Mouse (Mus musculus) gastrocnemius, postnatal 14 days (tissue): ENCODE results near the gene Sun2. TPM values are rescaled to one million over a fixed set of nuclear protein-coding genes. Genes with fewer than 3 reads are reported as not detected.

ENCODE experiments used
- DNase-seq: peaks from one replicate; pipeline ENCODE4 v3.0.0; 2021; ENCODE audit warnings: mixed read lengths
- intact Hi-C: fragments of 180-260 bp; cut with DNase I; formaldehyde crosslinking; loops from one replicate; pipeline ENCODE4 v1.15.1; 2025; ENCODE audit warnings: low total_unique reads
- total RNA-seq, 2 experiments: library from RNA; stranded (reverse); gene quantifications; 2 replicates each; pipeline ENCODE4 v1.2.3; 2021

Gene Sun2
- total RNA-seq, 2 experiments from 2014 or later = 62.3 to 81.4 TPM

DNA sequence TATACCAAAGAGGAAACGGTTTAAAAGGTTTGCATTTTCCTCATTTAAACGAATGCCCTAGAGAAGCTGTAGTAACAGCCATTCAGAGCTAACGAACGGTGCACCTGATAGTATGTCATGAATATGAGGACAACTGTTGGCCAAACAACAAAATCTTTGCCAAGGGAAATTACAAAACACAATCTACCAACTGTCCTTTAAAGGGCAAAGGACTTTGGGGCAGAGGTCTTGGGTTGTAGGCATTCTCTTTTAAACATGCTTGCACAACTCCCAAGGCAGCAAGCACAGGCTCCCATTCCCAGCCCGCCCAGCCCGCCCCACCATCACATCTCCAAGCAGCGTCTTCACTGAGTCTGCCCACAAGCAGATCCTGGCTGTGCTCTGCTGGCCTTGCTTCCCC, 10.8 kb downstream of the Sun2 start:
- intact Hi-C loops = no loop called here
- no peak for DNase-seq

DNA sequence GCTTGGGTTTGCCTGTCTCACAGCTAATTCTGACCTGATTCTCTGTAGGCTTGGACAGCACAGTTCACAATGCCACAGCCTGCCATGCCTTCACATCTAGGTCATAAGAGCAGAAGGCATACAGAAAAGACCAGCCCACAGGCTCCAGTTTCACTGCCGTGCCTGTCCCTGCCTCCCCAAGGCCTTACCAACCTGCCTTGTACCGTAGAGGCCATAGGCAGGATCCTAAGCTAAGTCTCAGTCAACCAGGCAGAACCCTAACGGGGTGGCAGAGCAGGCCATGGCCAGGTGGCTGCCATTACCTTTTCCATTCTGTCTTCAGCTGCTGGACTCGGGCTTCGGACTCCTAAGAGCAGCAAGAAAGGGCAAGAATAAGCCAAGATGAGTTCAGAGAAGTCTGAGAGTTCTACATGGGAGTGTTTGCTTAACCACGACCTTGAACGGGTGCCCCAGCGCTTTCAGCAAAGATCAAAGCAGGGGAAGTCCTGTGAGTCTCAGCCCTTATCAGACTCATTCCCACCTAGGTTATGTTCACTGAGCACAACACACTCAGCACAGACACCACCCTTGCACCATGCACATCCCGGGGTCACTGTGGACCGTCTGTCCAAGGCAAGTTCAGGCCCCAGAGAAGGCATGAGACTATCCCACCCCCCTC, 13.5 kb downstream of the Sun2 start:
- intact Hi-C loops = no loop called here

DNA sequence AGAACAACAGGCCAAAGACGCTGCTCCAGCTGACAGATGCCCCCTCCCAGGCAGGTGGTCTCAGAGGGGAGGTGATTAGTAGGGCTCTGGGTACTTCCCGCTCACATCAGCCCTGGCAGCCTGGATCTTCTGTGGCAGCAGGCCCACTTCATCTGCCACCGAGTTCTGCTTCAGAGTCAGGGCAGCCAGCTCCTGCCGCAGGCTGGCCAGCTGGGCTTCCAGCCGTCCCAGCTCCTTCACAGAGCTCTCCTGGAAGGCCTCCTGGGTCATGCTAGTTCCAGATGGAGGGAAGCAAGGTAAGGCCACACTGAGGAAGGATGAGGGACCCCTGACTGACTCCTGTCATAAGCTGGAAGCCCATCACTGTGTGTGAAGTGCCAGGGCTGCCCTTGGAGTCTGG, 14.0 kb downstream of the Sun2 start:
- intact Hi-C loops = no loop called here
- no peak for DNase-seq

More for the DNA sequence above, 13.5 kb downstream of the Sun2 start:
- no peak for DNase-seq

DNA sequence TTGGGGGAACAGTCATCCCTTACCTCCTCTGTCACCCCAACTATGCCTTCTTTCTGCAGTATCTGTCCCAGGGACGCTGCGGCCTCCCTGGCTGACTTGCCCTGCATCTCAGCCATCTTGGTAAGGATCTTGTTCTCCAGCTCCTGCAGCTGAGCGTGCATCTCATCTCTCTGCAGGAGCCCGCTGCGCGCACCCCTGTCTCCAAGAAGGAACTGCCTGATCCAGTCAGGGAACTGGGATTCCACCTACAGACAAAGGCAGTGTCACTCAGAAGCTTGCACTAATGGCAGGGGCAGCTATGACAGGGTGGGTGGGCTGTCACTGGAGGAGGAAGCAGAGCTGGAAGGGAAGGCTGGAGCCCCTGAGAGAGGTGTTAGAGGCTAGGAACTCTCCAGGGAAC, 14.5 kb downstream of the Sun2 start:
- no peak for DNase-seq
- intact Hi-C loops = no loop called here

DNA sequence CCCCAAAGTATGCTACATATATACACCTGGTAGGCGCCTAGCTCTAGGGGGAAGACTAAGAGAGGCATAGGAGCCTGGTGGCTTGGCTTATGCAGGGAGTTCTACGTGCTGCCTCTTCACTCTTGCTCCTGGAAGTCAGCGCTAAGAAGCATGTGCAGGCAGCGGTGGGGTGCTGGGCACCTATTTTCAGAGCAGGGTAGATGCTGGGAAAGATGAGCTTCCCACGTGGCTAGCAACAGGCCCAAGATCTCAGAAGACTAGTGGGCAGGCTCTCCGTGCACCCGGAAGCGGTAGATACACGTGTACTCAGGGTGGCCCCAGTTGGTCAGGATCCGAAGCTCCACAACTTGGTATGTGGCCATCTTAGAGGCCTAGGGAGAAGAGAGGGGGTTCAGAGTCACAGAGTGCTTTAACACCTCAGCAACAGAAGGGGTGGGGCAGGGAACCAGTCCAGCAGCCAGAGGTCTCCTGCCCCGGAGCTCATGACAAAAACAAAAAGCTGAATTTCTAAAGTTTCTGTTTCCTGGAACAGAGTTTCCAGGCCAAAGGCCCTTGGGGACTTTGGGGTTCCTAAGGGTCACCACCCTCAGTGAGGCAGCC, 17.0 kb downstream of the Sun2 start:
- no peak for DNase-seq
- intact Hi-C loops = no loop called here

DNA sequence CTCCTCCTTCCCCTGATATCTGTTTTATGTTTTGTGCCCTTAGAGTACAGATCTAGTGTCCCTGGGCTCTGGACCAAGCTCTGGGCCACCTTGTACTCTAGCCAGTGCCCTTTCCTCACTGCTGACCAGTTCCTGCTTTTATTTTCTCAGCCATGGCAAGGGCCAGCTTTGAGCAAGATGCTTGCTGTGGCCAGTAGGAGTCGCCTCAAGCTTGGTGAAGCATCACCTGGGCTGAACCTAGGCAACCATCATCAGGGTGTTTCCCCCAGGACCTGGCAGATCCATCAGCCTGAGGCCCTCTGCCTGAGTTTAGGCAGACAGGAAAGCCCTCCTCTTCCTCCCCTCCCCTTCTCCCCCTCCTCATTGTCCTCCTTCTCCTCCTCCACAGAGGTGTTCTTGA, 18.9 kb downstream of the Sun2 start:
- intact Hi-C loops = no loop called here
- peak; percentile 53 for DNase-seq

DNA sequence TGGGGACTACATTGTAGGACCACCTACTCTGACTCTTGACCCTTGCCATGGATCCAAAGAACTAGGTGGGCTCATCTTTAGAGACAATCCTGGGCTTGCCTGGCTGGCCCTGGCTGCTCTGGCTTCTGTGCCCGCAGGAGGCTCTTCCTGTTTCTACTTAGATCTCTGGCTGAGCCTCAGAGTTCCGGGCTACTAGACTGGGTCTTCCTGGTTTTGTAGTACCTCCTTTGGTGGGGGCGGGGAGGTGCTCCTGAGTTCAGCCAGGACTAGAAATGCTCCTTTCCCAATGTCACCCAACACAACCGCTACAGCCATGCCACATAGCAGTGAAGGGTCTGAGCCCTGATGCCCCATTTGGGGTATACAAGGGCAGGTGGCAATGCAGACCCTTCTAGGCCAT, 21.5 kb downstream of the Sun2 start:
- no peak for DNase-seq
- intact Hi-C loops = no loop called here

DNA sequence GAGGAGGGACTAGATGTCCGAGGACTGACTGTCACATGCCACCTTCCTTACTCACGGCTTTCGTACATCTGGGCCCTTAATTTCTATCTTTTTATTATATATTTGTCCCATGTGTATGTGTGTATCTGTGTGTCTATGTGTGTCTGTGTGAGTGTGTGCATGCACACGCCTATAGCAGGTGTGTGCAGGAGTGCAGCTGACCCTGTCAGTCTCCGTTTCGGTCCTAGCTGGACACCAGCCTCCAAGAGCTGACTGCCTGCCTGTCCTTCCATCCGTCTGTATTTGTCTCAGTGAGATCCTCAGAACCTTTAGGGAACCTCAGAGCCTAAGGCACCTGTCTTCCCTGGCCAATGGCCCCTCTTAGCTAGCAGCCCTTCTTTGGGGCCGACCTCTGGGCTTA, 22.1 kb downstream of the Sun2 start:
- DNase-seq = no peak
- intact Hi-C loops = no loop called here

DNA sequence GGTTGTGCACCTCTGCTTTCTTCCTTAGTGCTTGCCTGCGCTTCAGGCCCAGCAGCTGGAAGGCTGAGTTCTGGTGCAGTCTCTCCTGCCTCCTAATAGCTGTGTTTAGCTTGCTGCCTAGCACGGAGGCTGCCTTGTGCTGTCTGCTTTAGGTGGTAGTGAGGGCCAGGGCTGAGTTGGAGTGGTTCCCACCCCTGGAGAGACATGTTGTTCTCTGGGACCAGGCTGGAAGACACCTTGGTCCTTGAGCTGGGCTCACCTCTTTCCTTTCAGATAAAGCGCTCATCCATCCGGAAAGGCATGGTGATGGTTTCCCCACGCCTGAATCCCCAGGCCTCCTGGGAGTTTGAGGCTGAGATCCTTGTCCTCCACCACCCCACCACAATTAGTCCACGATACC, 25.6 kb downstream of the Sun2 start:
- DNase-seq = no peak
- intact Hi-C loops = no loop called here

DNA sequence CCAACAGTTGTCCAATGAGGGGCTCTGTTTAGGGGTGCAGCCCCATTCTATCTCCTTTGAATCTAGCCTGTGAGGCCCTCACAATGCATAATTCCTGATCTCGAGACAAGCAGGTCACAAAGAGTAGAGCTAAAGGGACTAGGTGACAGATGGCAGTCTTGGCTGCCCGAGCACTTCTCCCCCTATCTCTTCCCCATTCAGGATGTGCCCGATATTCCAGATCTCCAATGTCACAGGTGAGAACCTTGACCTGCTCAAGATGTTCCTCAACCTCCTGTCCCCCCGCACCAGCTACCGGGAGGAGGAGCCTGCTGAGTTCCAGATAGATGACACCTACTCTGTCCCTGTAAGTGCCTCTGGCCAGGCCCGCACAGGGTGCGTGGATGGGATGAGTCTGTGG, 26.7 kb downstream of the Sun2 start:
- DNase-seq = no peak
- intact Hi-C loops = no loop called here

DNA sequence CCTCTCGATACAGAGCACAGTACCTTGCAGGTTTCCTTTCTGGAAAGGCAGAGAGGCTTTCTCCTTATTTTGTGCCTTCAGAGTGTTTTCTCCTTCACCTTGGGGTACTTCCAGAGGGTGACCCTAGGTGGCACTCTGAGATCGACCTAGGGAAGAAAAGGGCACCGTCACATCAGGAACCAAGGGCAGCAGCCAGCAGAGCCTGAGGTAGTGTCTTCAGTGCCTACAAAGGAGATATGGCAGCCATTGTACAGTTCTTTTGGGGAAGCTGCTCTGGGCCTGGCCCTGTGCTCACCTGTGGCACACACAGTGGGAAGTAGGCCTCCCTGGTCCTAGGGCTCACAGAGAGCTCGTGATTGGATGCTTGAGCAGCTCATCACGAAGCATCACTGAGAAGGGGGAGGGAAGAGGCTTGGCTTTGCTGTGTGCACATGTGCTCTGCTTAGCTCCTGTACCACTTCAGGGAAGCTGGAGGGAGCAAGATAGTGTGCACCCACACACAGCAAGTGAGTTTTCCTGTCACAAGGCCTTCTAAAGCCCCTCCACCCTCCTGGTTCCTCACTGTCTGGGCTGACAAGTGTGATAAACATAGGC, 34.0 kb downstream of the Sun2 start:
- DNase-seq = no peak
- intact Hi-C loops = no loop called here

DNA sequence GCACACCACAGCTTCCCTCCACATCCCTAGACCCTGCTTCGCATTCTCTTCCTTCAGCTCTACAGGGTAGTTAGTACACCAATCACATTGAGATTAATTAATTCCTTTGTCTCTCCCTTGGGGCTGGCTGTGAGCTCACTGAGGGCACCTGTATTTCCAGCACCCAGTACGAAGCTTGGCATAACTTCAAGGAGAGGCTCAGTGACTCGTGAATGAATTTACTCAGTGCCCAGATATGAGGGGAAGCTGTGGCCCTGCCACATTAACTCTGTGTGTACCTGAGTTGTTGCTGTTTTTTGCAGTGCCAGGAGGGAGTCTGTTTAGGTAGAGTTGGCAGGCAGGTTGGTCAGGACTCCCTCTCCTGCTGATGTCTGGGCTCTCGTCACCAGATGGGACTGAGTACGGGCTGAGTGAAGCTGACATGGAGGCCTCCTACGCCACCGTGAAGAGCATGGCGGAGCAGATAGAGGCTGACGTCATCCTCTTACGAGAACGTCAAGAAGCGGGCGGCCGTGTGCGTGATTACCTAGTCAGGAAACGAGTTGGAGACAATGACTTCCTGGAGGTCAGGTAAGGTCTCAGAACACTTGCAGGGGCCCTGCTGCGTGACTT, 35.6 kb downstream of the Sun2 start:
- no peak for DNase-seq
- intact Hi-C loops = no loop called here

DNA sequence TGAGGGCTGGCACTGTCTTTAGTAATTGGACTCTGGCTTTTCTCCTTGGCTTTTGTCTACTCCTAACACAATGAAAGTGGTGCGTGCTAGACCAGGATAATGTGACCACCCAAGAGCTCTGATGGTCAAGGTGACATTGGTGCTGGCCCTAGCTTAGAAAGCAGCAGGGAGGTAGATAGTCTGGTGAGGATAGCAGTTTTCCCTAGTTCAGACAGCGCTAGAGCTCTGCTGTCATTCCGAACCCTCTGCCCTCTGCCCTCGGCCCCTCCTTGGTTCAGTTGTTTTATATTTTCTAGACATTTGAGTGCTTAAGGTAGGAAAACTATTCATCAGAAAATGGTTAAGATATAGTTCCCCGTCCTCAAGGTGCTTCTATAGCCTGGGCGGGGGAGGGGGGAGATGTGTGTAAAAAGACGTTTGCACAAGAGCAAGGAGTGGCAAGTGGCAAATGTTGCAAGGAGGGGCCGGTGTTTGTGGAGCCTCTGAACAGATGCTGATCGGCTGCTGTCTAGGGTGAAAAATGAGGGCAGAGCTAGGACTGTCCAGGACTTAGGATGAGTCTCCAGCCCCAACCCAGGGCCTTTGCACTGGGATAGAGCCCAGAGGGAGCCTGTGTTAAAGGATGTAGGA, 44.7 kb downstream of the Sun2 start:
- intact Hi-C loops = no loop called here
- no peak for DNase-seq

DNA sequence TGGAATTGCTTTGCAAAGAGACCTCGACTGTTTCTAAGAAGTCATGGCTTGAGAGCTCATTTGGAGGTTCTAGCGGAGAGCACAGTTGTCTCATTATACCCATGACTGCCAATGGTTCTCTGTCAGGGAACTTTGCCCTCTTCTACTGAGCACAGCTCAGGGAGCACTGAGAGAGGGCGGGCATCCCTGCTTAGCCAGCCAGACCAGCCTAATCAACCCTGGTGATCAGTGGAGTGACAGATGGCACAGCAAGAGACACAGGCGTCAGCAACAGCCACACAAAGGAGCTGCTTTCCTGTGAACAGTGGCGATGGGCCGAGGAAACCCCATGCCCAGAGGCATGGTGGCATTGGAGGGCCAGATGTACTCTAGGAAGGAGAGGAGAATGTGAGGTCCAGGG, 45.3 kb downstream of the Sun2 start:
- intact Hi-C loops = no loop called here
- DNase-seq = no peak

DNA sequence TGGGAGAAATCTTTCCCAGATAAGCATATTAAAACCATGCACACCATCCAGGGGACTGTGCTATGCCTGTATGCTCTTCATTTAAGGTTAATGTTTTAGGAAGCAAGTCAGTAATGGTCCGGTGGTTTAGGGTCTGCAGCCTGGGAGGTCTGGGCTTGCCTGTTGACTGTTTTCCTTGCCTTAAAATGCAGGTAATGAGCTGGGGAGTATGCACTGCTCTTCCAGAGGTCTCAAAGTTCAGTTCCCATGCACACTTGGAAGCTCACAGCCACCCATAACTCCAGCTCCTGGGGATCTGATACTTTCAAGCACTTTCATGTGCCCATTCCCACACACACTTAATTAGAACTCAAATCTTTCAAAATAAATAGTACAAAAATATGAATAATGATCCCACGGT, 45.8 kb downstream of the Sun2 start:
- intact Hi-C loops = no loop called here
- DNase-seq = no peak

DNA sequence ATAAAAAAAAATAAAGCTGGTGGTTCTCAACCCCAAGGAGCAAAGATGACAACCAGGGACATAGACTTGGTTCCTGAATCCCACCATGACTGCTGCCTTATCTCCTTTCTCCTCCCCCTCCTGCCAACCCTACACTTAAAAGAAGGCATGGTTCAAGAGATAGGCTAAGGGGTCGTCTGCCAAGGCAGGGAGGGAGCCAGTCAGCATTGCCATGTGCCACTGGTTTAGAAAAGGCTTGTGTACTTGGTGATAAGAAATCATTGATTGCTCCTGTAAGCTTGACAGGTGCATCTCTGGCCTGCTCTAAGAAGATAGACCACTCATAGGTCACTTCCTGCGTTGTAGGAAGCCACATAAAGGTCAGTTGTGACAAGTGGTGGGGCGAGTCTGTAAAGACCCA, 46.8 kb downstream of the Sun2 start:
- DNase-seq = no peak
- intact Hi-C loops = no loop called here

DNA sequence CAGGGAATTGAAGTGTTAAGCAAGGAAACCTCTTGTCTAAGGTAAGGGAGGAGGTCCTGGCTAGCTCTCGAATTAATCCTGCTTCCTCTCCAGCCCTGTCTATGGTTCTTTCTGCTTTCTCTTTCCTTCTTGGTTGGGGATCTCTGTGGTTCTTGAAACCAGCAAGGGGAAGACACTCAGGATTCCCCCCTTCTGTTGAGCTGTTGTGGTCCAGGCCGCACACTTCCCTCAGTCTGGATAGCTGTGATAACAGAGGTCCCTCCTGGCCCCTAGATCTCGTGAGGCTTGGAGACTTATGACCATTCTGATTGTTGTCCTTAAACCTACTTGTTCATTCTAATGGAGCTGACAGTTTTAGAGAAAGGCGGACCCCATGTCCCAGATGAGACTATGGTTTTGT, 47.8 kb downstream of the Sun2 start:
- DNase-seq = no peak
- intact Hi-C loops = no loop called here

DNA sequence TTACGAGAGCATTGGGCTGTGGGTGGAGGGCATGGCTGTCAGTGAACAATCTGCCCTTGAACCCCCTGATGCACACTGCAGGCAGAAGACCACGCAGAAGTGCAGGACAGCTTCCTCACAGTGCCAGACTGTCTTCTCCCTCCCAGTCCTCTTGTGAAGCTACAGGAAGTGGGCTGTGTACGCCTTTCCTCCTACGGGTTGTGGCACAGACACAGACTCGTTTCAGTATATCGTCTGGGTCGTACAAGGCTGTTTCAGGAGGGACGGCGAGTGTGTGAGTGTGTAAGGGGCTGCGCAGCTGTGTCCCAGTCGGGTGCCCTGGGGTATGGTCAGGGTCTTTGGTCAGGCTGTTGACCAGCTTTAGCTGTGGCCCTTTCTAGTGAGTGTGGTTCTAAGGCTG, 48.6 kb downstream of the Sun2 start:
- DNase-seq = no peak
- intact Hi-C loops = no loop called here

DNA sequence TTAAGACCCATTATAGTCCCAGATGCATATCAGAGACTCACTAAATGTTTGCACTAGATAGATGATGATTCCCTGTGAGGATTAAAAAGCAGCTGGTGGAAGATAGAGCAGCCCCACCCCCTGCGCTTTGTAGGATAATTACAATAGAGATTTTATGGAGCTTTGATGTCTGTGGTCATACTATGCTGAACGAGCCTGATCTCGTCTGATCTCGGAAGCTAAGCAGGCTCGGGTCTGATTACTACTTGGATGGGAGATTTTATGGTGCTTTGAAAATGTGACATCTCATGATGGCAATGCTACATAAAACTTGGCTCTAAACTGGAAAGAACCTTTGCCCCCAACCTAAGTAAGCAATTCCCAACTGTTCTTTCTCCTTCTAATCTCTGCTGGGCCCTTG, 50.0 kb downstream of the Sun2 start:
- no peak for DNase-seq
- intact Hi-C loops = no loop called here

DNA sequence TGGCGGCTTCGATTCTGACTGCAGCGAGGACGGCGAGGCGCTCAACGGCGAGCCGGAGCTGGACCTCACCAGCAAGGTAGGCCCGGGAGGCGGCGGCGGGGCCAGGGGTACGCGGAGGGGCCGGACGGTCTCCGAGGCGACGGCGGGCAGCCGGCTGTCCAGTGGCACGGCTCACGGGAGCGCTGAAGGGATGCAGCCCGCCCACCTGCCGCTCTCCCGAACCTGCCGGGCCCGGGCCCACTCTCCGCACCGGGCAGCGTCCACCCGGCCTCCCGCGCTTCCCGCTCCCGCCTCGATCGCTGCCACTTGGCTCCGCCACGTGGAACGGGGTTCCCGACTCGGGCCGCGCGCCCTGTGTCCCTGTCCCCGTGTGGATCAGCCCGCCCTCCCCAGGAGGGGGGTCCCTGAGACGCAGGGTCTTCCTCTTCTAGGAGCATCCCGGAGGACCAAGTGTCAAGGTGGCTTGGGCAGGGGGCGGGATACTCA, 51.3 kb downstream of the Sun2 start:
- peak; percentile 47 for DNase-seq
- intact Hi-C loops = no loop called here
